Mouse (Mus musculus) left cerebral cortex, adult 8-10 months (tissue): ENCODE measurements around the gene 2610318N02Rik. TPM values are rescaled to one million over a fixed set of nuclear protein-coding genes. Genes with fewer than 3 reads are reported as not detected.

Experiments
- DNase-seq, 2 experiments: peaks; one replicate each; pipeline ENCODE4 v3.0.0; 2022; ENCODE audit warnings: low spot score in 2 of 2
- total RNA-seq, 4 experiments: library from RNA; stranded (reverse); gene quantifications; 2 replicates each; pipeline ENCODE4 v1.2.4; 2022

The 2610318N02Rik gene
- total RNA-seq, 4 experiments from 2014 or later = 1.8 to 2.7 (median 2.4) TPM

- DNase-seq = peak; percentile 39 to 66
Observed at GRCm38 (mm10) chr16:17110771-17111743, 13.9 kb downstream of the 2610318N02Rik start, which contains the start of gene Ppil2. TSS of gene Ppil2 (minus strand) at chr16:17111257.

- no peak for DNase-seq
Observed at GRCm38 (mm10) chr16:17104600-17104999, 20.4 kb downstream of the 2610318N02Rik start.

- DNase-seq = no peak
Observed at GRCm38 (mm10) chr16:17102630-17103220, 22.2 kb downstream of the 2610318N02Rik start.

GRCm38 (mm10) chr16:17096938-17097337 is 28.0 kb downstream of the 2610318N02Rik start:
- DNase-seq = no peak

GRCm38 (mm10) chr16:17088346-17088745 is 36.6 kb downstream of the 2610318N02Rik start:
- DNase-seq = no peak

GRCm38 (mm10) chr16:17086669-17087193 is 38.2 kb downstream of the 2610318N02Rik start:
- no peak for DNase-seq

- DNase-seq = no peak
Observed at GRCm38 (mm10) chr16:17086241-17086640, 38.7 kb downstream of the 2610318N02Rik start.

- DNase-seq = no peak
Observed at GRCm38 (mm10) chr16:17085636-17086035, 39.3 kb downstream of the 2610318N02Rik start.

GRCm38 (mm10) chr16:17082121-17082792 is 42.7 kb downstream of the 2610318N02Rik start:
- DNase-seq = no peak

GRCm38 (mm10) chr16:17078101-17078500 is 46.9 kb downstream of the 2610318N02Rik start:
- no peak for DNase-seq

- DNase-seq = no peak
Observed at GRCm38 (mm10) chr16:17076869-17077268, 48.1 kb downstream of the 2610318N02Rik start.

- no peak for DNase-seq
Observed at GRCm38 (mm10) chr16:17076301-17076700, 48.7 kb downstream of the 2610318N02Rik start.

GRCm38 (mm10) chr16:17073000-17073399 is 52.0 kb downstream of the 2610318N02Rik start:
- DNase-seq = no peak

- DNase-seq = no peak
Observed at GRCm38 (mm10) chr16:17070716-17071115, 54.3 kb downstream of the 2610318N02Rik start.

- DNase-seq = peak; percentile 70 to 78
Observed at GRCm38 (mm10) chr16:17069511-17070443, 55.2 kb downstream of the 2610318N02Rik start, which contains the start of gene Ypel1. TSS of gene Ypel1 (plus strand) at chr16:17069696.

- DNase-seq = no peak
Observed at GRCm38 (mm10) chr16:17067552-17067951, 57.4 kb downstream of the 2610318N02Rik start.
